Mouse (Mus musculus) brown adipose tissue, adult 24 weeks (tissue): ENCODE results near the gene Lrig2. TPM values are rescaled to one million over a fixed set of nuclear protein-coding genes. Genes with fewer than 3 reads are reported as not detected.

Experiments
- H3K27ac ChIP-seq: fragments of 200-500 bp; replicated peaks from 2 replicates; pipeline ENCODE4 v1.5.1; 2012; ENCODE audit warnings: low read depth, mild to moderate bottlenecking, low read length
- H3K4me1 ChIP-seq: fragments of 200-500 bp; 2 replicates; pipeline ENCODE4 v1.6.1; 2012; ENCODE audit warnings: low read length, mixed read lengths; ENCODE audit not compliant: control insufficient read depth, insufficient read depth, insufficient read length
- H3K4me3 ChIP-seq: fragments of 200-500 bp; 2 replicates; pipeline ENCODE4 v1.5.1; 2012; ENCODE audit warnings: low read depth, mild to moderate bottlenecking, low read length, moderate library complexity; ENCODE audit not compliant: insufficient read depth
- polyA plus RNA-seq: library from polyadenylated mRNA; stranded (reverse); fragments of >200 nt; gene quantifications from 2 replicates; pipeline ENCODE4 v1.2.4, GENCODE M21; 2012; ENCODE audit not compliant: missing spikeins, insufficient read depth, insufficient read length

Gene Lrig2
- polyA plus RNA-seq, 1 experiment = 4.3 TPM

DNA sequence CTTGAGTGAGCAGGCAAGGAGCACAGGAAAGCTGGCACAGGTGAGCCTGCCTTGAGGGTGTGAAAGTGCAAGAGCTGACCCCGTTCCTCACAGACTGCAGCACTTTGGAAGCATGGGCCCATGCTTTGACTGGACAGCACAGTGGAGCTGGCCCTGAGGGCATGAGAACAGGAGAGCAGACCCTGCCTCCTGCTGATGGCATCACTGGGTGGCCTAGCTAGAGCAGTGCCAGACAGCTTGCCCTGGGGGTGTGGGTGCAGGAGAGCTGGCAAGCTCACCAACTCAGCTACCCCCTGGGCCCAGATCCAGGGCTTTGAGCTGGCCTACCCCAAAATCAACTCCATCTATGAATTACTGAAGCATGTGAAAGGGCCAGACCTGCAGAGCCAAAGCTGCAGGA is 53.1 kb downstream of the Lrig2 start:
- H3K4me1 ChIP-seq = no peaks in the 10 kb centered on the region
- H3K27ac ChIP-seq = no peak overlapping the region
- no peak overlapping the region for H3K4me3 ChIP-seq

DNA sequence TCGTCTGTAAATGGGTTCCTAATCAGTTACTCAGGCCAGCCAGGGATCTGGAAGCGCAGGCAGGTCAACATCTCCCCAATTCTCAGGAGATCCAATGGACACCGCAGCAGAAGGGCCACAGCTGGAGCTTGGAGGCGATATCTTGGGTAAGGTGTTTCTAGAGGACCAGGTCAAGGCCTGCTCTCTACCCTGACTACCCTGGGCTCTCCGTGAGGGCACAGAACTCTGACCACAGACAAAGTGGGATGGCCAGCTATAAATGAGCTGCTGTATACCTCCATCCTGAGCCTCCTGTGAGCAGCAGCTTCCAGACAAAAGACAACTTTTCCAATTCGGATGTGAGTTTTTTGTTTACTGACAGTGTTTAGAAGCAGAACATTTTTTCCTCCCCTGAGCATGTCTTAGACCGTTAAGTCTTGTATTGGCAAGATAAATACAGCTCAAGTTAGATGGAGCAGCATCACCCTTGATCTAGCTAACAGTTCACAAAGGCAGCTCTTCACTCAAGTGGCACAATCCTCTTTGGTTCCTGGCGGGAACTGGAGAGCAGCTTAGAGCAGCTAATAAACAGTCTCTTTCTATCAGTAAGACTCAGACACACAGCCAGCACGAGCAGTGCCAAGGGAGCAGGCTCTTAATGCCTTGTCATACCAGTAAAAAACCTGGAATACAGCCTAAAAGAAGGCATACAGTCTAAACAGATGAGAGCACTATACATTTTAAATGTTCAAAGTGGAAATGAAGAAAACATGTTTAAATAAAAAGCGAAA is 56.0 kb downstream of the Lrig2 start:
- H3K27ac ChIP-seq = no peak overlapping the region
- H3K4me1 ChIP-seq = no peaks in the 10 kb centered on the region
- no peak overlapping the region for H3K4me3 ChIP-seq

DNA sequence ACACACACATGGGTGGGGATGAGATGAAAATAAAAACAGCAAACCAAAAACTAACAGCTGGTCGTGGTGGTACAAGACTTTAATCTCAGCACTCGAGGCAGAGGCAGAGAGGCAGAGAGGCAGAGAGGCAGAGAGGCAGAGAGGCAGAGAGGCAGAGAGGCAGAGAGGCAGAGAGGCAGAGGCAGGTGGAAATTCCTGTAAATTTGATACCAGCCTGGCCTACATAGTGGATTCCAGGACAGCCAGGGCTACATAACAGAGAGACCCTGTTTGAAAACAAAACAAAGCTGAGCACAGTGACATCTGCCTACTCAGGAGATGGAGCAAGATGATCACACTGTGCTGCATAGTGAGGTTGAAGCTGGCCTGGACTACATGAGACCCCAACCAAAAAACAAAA is 64.5 kb downstream of the Lrig2 start:
- Histone ChIP-seq H3K4me3 (no peak overlapping the region), H3K4me1 (no peaks in the 10 kb centered on the region), H3K27ac (no peak overlapping the region)

- Histone ChIP-seq H3K4me1 (peaks cover under 1% of the 10 kb centered on the region; the same call in 1 of the 2 replicates), H3K4me3 (no peak overlapping the region), H3K27ac (no peak overlapping the region)
These were observed 65.0 kb downstream of the Lrig2 start for GRCm38 (mm10) chr3:104446689-104447088.

GRCm38 (mm10) chr3:104445576-104445975 is 66.1 kb downstream of the Lrig2 start:
- H3K4me1 ChIP-seq = peaks cover 4% of the 10 kb centered on the region; the same call in 1 of the 2 replicates

DNA sequence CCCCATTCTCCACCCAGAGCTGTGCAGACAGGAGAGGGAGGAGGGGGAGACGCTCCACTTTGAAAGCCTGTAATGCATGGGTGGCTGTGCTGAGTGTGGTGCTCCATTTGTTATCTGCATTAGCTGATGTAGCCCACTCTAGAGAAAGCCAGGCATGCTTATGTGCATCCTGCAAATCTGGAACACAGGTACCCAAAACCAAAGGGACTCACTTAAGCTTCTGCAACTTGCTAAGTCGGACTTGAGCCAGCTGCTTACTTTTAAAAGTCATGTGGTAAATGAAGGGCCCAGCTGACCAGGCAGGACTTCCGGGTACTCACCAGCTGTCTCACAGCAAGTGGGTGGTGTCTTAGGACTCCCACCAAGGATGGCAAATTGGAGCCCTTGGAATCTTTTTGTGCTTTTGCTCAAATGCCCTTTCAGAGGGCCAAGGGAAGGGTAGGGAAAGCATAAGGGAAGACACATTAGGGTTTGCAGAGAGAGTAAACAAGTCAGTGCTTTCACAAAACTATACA is 66.7 kb downstream of the Lrig2 start:
- Histone ChIP-seq H3K4me3 (no peak overlapping the region), H3K27ac (no peak overlapping the region), H3K4me1 (peaks cover 4% of the 10 kb centered on the region; the same call in 1 of the 2 replicates)

More at GRCm38 (mm10) chr3:104445576-104445975, 66.1 kb downstream of the Lrig2 start:
- Histone ChIP-seq H3K27ac (no peak overlapping the region), H3K4me3 (no peak overlapping the region)

GRCm38 (mm10) chr3:104444082-104444481 is 67.6 kb downstream of the Lrig2 start:
- Histone ChIP-seq H3K4me1 (peaks cover 4% of the 10 kb centered on the region; the same call in 1 of the 2 replicates), H3K27ac (no peak overlapping the region), H3K4me3 (no peak overlapping the region)

DNA sequence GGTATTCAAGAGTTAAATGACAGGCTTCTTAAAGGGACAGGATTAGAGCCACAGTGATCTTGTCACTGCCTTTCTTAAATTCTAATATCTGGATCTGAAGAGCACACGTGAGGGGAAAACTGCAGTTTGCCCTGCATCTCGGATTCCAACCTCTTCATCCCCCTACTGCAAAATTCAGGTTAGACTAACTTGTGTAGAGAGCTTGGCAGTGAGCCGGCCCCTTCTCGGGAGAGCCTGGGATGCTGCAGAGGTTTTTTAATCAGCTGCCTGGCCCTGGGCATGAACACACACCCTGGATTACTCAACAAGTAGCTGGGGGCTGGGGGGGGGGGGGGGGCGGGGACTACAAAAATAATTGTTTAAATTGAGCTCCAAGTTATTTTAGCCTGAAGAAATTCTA is 69.4 kb downstream of the Lrig2 start:
- no peak overlapping the region for H3K27ac ChIP-seq
- H3K4me3 ChIP-seq = no peak overlapping the region

GRCm38 (mm10) chr3:104441870-104442283 is 69.8 kb downstream of the Lrig2 start:
- H3K27ac ChIP-seq = peak overlapping the region; percentile 68
- peaks cover 4% of the 10 kb centered on the region; the same call in 1 of the 2 replicates for H3K4me1 ChIP-seq
- H3K4me3 ChIP-seq = peak overlapping the region; percentile 41

More for the DNA sequence above, 69.4 kb downstream of the Lrig2 start:
- H3K4me1 ChIP-seq = peaks cover 4% of the 10 kb centered on the region; the same call in 1 of the 2 replicates

- Histone ChIP-seq H3K4me1 (peaks cover 4% of the 10 kb centered on the region; the same call in 1 of the 2 replicates), H3K27ac (peak overlapping the region; percentile 68), H3K4me3 (peak overlapping the region; percentile 41)
These were observed 70.3 kb downstream of the Lrig2 start for GRCm38 (mm10) chr3:104441435-104441834.

GRCm38 (mm10) chr3:104438777-104439176 is 72.9 kb downstream of the Lrig2 start:
- Histone ChIP-seq H3K4me1 (peaks cover 6% of the 10 kb centered on the region; the same call in 1 of the 2 replicates), H3K4me3 (no peak overlapping the region), H3K27ac (no peak overlapping the region)

DNA sequence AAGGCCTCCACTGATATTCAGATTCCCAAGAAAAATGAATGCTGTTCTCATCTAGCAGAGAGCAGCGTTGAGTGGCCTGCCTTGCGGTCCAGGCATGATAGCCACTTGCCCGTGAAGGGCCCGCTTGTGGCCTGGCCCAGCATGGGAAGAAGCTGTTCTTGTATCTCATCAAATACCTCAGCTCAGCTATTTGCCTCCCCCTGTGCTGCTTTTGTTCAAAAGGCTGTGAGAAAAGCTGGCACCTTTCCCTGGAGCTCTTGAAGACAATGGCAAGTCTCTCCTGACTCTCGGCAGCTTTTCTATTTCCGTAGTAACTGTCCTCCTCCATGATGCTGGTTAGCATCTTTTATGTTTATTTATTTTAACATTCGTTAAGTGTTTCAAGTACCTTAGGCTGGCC is 74.1 kb downstream of the Lrig2 start:
- Histone ChIP-seq H3K4me1 (peaks cover 6% of the 10 kb centered on the region; the same call in 1 of the 2 replicates), H3K4me3 (no peak overlapping the region), H3K27ac (no peak overlapping the region)

DNA sequence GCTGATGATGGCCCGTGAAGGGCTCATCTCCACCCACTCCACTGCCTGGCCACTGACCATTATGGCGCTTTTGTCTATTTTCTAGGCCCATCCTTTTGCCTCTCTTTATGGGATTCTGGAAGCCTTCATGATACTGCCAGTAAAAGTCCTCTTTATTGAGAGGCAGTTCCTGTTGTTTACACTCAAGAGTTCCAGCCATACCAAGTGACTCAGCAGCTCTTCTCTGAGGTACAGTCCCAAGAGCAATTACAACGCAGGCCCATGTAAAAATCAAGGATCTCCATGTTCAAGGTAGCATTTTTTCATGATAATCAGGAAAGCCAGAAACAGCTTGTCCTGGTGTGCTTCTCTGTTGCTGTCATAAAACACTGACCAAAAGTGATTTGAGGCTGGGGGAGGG is 75.8 kb downstream of the Lrig2 start:
- no peak overlapping the region for H3K4me3 ChIP-seq
- no peak overlapping the region for H3K27ac ChIP-seq
- H3K4me1 ChIP-seq = peaks cover 8% of the 10 kb centered on the region

DNA sequence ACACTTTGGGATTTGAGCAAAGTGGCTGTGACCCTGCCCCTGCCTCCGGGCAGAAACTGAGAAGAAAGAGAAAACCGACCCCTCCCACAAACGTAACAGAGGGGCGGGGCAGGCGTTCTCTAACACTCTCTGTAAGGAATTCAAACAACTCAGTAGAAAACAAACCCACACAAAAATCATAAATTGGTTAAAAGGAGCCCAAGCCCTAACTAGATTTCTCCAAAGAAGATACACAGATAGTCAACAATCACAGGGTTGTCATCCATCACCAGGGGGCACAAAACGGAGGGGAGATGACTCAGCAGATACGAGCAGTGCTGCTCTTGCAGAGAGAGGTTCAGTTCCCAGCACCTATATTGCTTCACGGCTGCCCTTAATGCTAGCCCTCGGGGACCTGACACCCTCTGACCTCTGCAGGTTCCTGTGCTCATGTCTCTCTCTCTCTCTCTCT is 77.4 kb downstream of the Lrig2 start:
- Histone ChIP-seq H3K4me1 (peaks cover 8% of the 10 kb centered on the region), H3K27ac (no peak overlapping the region), H3K4me3 (peak overlapping the region; percentile 49)

DNA sequence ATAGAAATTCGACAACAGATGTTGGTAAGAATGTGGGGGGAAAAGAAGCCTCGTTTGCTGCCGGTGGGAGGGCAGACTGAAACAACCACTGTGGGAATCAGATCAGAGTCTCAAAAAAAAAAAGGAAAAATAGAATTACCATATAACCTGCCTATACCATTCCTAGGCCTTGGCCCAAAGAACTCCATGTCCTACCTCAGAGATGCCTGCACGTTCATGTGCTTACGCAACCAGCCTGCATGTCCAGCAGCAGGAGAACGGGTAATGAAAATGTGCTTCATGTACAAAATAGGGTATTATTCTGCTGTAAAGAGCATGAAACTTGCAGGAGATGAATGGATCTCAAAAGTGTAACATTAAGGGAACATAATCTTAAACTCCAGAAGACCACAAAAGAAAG is 79.1 kb downstream of the Lrig2 start:
- H3K4me1 ChIP-seq = peaks cover 8% of the 10 kb centered on the region
- H3K4me3 ChIP-seq = no peak overlapping the region
- no peak overlapping the region for H3K27ac ChIP-seq

DNA sequence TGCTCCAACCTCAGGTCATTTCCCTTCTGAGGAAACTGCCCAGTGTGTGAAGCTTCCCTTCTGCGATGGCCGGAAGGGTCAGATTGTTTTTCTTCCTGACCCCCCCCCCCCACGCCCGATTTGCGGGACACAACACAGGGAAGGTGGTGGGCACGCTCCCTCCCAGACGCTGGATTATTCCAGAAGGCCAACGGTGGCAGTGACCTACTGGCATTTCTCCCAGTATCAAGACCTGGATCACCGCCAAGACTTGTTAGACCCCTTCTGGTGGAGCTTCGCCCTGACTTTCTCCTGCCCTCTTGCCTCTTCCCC is 79.9 kb downstream of the Lrig2 start:
- Histone ChIP-seq H3K27ac (peak overlapping the region; percentile 98), H3K4me1 (peaks cover 8% of the 10 kb centered on the region), H3K4me3 (no peak overlapping the region)
